Mouse (Mus musculus): ENCODE measurements around the gene Aox4. TPM values are rescaled to one million over a fixed set of nuclear protein-coding genes. Genes with fewer than 3 reads are reported as not detected.

The Aox4 gene
- polyA plus RNA-seq, 1 experiment from 2014 or later: 0.30 TPM

DNA sequence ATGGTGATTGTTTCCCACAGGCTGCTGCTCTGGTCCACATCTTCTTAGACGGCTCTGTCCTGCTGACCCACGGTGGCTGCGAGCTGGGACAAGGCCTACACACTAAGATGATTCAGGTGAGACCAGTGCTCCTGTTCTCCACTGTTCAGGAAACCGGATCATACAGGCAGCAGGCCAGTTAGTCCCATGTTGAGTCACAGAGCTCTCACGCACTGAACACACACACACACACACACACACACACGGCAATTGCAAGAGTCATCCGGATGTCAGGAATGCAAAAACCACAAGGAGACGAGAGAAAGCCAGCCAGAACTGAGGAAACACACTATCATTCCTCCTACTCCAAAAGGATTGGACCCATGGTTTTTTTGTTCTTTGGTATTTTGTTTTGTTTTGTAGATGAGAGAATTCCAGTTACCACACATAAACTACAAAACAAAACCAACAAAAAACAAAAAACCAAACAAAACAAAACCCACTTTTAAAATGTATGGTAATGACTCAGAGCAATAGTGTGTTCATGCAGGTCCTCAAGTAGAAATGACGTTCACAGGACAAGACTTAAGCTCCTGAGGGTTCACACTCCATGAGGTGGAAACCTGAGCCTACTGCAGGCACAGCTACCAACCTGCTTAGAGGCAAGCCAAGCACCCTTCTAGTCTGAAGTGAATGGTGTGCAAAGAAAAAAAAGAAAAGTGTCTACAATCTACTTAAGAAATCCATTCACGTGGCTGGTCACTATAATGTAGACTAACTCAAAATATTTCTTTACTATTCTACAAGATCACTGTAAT is 47.2 kb downstream of the Aox4 start:
- H3K4me3 ChIP-seq (ENCODE audit: low read depth, low read length): no peak overlapping the region
- no peak for ATAC-seq (ENCODE audit: insufficient number of reproducible peaks, insufficient read depth, low FRiP score, low read depth)
- WGBS: 76% methylated on average over 10 of the region's 10 CpGs

DNA sequence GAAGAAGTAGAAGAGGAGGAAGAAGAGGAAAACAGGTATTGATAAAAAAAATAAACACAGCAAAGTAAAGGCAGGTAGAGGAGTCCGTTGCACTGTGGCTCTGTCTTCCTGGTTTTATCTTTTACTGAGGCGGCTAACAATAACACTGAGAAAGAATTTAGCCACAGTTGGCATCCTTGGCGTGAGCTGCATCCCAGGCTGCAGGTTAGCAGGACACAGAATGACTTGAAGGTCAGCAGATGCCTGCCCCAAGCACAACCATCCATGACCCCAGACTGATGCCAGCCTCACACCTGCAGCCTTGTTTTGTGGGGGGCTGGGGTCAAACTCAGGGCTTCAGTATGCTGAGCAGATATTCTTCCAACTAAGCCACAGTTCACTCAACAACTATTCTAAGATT is 50.1 kb downstream of the Aox4 start:
- WGBS: 40% methylated on average over 3 of the region's 3 CpGs
- no peak overlapping the region for H3K4me2 ChIP-seq (replicated peaks; ENCODE audit: low read depth, low read length)
- no peak overlapping the region for H3K9ac ChIP-seq (replicated peaks; ENCODE audit: low read depth, low read length)

More for the DNA sequence above, 47.2 kb downstream of the Aox4 start:
- Histone ChIP-seq H3K4me1 (ENCODE audit: control insufficient read depth, insufficient read depth, low read length) (no peaks in the 10 kb centered on the region), H3K4me2 (replicated peaks; ENCODE audit: low read depth, low read length) (no peak overlapping the region), H3K27me3 (ENCODE audit: control insufficient read depth, insufficient read depth, low read length) (no peaks in the 10 kb centered on the region), H3K27ac (ENCODE audit: low read length) (no peak overlapping the region), H3K36me3 (ENCODE audit: control insufficient read depth, insufficient read depth, low read length) (no peaks in the 10 kb centered on the region), H3K9ac (replicated peaks; ENCODE audit: low read depth, low read length) (no peak overlapping the region), H3K9me3 (ENCODE audit: control insufficient read depth, low read depth, low read length) (no peaks in the 10 kb centered on the region)

DNA sequence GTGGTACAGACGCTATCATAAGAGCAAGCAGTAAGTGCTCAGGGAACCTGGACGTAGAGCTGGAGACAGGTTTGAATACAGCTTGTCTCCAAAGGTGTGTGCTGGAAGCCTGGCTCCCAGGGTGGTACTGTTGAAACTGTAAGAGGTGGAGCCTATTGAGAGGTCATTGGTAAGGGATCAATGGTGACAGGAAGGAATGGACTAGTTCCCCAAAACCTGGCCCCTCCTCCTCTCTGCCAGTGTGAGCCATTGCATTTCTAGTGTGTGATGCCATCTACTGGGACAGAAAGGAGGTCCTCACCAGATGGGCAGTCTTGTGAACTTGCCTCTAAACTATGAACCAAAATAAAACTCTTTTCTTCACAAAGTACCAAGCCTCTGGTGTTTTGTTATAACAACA is 58.0 kb downstream of the Aox4 start:
- no peak overlapping the region for H3K9ac ChIP-seq (replicated peaks; ENCODE audit: low read depth, low read length)
- H3K27me3 ChIP-seq (ENCODE audit: control insufficient read depth, insufficient read depth, low read length): no peaks in the 10 kb centered on the region
- no peak overlapping the region for H3K4me3 ChIP-seq (ENCODE audit: low read depth, low read length)
- ATAC-seq (ENCODE audit: insufficient number of reproducible peaks, insufficient read depth, low FRiP score, low read depth): no peak
- H3K27ac ChIP-seq (ENCODE audit: low read length): no peak overlapping the region
- H3K36me3 ChIP-seq (ENCODE audit: control insufficient read depth, insufficient read depth, low read length): no peaks in the 10 kb centered on the region
- no peak overlapping the region for H3K4me2 ChIP-seq (replicated peaks; ENCODE audit: low read depth, low read length)
- no peaks in the 10 kb centered on the region for H3K4me1 ChIP-seq (ENCODE audit: control insufficient read depth, insufficient read depth, low read length)
- H3K9me3 ChIP-seq (ENCODE audit: control insufficient read depth, low read depth, low read length): no peaks in the 10 kb centered on the region
- WGBS: 84% methylated on average over 2 of the region's 2 CpGs

More for the DNA sequence above, 50.1 kb downstream of the Aox4 start:
- Histone ChIP-seq H3K4me3 (ENCODE audit: low read depth, low read length) (no peak overlapping the region), H3K4me1 (ENCODE audit: control insufficient read depth, insufficient read depth, low read length) (no peaks in the 10 kb centered on the region), H3K9me3 (ENCODE audit: control insufficient read depth, low read depth, low read length) (no peaks in the 10 kb centered on the region), H3K27me3 (ENCODE audit: control insufficient read depth, insufficient read depth, low read length) (no peaks in the 10 kb centered on the region), H3K27ac (ENCODE audit: low read length) (no peak overlapping the region), H3K36me3 (ENCODE audit: control insufficient read depth, insufficient read depth, low read length) (no peaks in the 10 kb centered on the region)
- no peak for ATAC-seq (ENCODE audit: insufficient number of reproducible peaks, insufficient read depth, low FRiP score, low read depth)

DNA sequence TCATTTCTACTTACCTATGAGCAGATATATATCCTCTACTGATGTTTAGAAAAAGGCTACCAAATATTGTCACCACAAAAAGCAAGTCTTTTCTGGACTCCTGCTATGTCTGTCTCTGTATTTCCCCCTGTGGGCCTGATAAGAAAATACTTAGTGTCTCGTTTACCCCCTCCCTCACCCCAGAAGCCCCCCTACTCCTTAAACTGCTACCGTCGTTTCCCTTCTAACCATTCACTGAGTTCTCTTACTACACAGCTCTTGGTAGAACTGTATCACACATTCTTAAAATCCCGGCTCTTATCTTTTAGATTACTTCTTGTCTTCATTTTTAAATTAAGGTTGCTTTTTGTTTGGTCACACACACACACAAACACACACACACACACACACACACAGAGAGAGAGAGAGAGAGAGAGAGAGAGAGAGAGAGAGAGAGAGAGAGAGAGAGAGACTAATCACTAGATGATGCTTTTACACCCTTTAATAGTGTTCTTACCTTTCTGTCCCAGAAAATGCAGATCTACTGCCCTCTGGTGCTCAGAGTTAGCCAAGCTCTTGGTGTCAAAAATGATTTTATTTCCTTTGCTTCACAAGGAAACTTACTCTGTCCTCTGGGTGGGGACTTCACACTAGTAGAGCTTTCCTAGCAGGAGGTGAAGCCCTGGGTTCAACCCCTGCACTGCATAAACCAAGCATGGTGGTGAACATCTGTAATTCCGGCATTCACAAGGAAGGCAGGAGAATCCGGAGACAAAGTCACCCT is 60.8 kb downstream of the Aox4 start:
- H3K4me3 ChIP-seq (ENCODE audit: low read depth, low read length): no peak overlapping the region
- H3K27me3 ChIP-seq (ENCODE audit: control insufficient read depth, insufficient read depth, low read length): no peaks in the 10 kb centered on the region
- H3K27ac ChIP-seq (ENCODE audit: low read length): no peak overlapping the region
- no peak overlapping the region for H3K4me2 ChIP-seq (replicated peaks; ENCODE audit: low read depth, low read length)
- no peaks in the 10 kb centered on the region for H3K9me3 ChIP-seq (ENCODE audit: control insufficient read depth, low read depth, low read length)
- H3K4me1 ChIP-seq (ENCODE audit: control insufficient read depth, insufficient read depth, low read length): no peaks in the 10 kb centered on the region; the same call in 1 of the 2 replicates
- H3K36me3 ChIP-seq (ENCODE audit: control insufficient read depth, insufficient read depth, low read length): no peaks in the 10 kb centered on the region
- H3K9ac ChIP-seq (replicated peaks; ENCODE audit: low read depth, low read length): no peak overlapping the region
- WGBS: 57% methylated on average over 6 of the region's 6 CpGs
- ATAC-seq (ENCODE audit: insufficient number of reproducible peaks, insufficient read depth, low FRiP score, low read depth): no peak

DNA sequence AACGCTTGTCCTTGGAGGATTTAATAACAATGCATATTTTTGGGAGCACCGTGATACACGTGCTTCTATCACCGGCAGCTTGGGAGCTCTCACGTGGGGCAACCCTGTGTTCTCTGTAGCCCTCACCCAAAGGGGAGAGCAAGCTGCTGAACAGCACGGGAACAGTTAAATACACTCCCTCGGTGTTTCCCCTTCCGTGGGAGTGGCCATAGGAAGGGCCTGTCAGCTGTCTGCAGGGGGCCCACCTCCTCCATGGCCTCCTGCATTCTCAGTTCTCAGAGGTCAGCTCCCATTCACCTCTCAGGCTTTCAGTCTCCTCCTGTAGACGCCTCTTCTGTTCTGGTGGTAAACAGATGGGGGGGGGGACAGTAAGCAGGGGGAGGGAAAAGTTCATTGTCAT is 65.7 kb downstream of the Aox4 start:
- Histone ChIP-seq H3K9me3 (ENCODE audit: control insufficient read depth, low read depth, low read length) (no peaks in the 10 kb centered on the region), H3K4me3 (ENCODE audit: low read depth, low read length) (no peak overlapping the region), H3K36me3 (ENCODE audit: control insufficient read depth, insufficient read depth, low read length) (no peaks in the 10 kb centered on the region), H3K27ac (ENCODE audit: low read length) (no peak overlapping the region), H3K9ac (replicated peaks; ENCODE audit: low read depth, low read length) (no peak overlapping the region), H3K4me2 (replicated peaks; ENCODE audit: low read depth, low read length) (no peak overlapping the region), H3K27me3 (ENCODE audit: control insufficient read depth, insufficient read depth, low read length) (no peaks in the 10 kb centered on the region), H3K4me1 (ENCODE audit: control insufficient read depth, insufficient read depth, low read length) (peaks cover under 1% of the 10 kb centered on the region; the same call in 1 of the 2 replicates)
- WGBS: 29% methylated on average over 9 of the region's 9 CpGs
- ATAC-seq (ENCODE audit: insufficient number of reproducible peaks, insufficient read depth, low FRiP score, low read depth): no peak

DNA sequence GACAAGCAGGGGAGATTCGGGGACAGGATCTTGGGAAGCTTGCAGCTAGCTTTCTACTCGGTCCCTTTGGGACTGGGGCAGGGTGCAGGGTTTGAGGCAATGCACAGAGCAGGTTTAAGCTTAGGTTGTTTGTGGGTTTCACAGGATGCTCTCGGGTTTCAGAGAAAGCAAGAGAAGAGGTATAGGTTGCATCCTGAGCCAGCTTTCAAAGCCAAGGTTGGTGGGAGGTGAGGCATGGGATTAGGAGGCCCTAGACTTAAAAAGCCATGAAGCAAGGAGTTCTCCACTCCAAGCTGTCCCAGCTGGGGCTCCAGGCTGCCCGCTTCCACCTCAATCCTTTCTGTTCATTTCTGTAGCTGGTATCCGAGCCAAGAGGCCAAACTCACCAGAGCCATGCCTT is 67.8 kb downstream of the Aox4 start, which contains the start of gene Aox2:
TSS of gene Aox2 (plus strand) at position 301 of the 400 bp plus-strand sequence.
- H3K27me3 ChIP-seq (ENCODE audit: control insufficient read depth, insufficient read depth, low read length): no peaks in the 10 kb centered on the region
- H3K4me2 ChIP-seq (replicated peaks; ENCODE audit: low read depth, low read length): no peak within 1 kb of the TSS
- ATAC-seq (ENCODE audit: insufficient number of reproducible peaks, insufficient read depth, low FRiP score, low read depth): no peak
- no peaks in the 10 kb centered on the region for H3K9me3 ChIP-seq (ENCODE audit: control insufficient read depth, low read depth, low read length)
- H3K9ac ChIP-seq (replicated peaks; ENCODE audit: low read depth, low read length): no peak within 1 kb of the TSS
- no peak within 1 kb of the TSS for H3K4me3 ChIP-seq (ENCODE audit: low read depth, low read length)
- H3K27ac ChIP-seq (ENCODE audit: low read length): no peak within 1 kb of the TSS
- WGBS: 66% methylated on average over 5 of the region's 5 CpGs
- peaks cover 4% of the 10 kb centered on the region; the same call in 1 of the 2 replicates for H3K4me1 ChIP-seq (ENCODE audit: control insufficient read depth, insufficient read depth, low read length)
- H3K36me3 ChIP-seq (ENCODE audit: control insufficient read depth, insufficient read depth, low read length): no peaks in the 10 kb centered on the region

DNA sequence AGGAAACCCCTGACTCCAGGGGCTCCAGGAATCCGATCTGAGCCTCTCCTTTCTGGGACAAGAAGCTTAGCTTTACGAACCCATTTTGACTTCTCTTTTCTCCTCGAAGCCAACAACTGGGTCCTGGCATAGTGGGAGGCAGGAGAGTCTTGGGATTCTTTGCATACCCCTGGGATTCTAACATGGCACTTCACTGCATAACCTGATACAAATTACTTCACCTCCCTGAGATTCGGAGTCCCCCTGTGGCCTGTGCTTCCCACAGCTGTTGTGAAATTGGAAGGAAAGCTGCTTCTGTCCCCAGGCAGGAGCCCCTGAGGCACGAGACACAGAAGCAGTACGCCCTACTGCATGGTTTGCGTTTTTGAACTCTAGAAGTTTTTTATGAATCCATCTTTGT is 68.3 kb downstream of the Aox4 start:
- no peak for ATAC-seq (ENCODE audit: insufficient number of reproducible peaks, insufficient read depth, low FRiP score, low read depth)
- no peak overlapping the region for H3K4me2 ChIP-seq (replicated peaks; ENCODE audit: low read depth, low read length)
- H3K4me3 ChIP-seq (ENCODE audit: low read depth, low read length): no peak overlapping the region
- no peak overlapping the region for H3K9ac ChIP-seq (replicated peaks; ENCODE audit: low read depth, low read length)
- H3K36me3 ChIP-seq (ENCODE audit: control insufficient read depth, insufficient read depth, low read length): no peaks in the 10 kb centered on the region
- no peaks in the 10 kb centered on the region for H3K9me3 ChIP-seq (ENCODE audit: control insufficient read depth, low read depth, low read length)
- no peak overlapping the region for H3K27ac ChIP-seq (ENCODE audit: low read length)
- H3K4me1 ChIP-seq (ENCODE audit: control insufficient read depth, insufficient read depth, low read length): peaks cover 4% of the 10 kb centered on the region; the same call in 1 of the 2 replicates
- no peaks in the 10 kb centered on the region for H3K27me3 ChIP-seq (ENCODE audit: control insufficient read depth, insufficient read depth, low read length)
- WGBS: 66% methylated on average over 7 of the region's 7 CpGs

DNA sequence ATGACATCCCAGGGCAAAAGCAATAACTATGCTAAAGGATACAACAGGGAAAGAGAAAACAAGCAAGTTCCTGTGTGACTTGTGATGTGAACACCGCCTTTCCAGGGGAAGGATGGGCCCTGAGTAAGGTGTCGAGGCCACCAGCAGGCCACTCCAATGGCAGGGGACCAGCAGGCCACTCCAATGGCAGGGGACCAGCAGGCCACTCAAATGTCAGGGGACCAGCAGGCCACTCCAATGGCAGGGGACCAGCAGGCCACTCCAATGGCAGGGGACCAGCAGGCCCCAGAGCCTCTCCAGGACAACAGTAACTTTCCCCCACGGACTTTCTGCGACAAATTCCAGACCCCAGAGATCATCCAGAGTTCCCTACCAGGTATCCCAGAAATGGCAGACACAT is 70.2 kb downstream of the Aox4 start:
- 63% methylated on average over 4 of the region's 4 CpGs for WGBS
- H3K4me1 ChIP-seq (ENCODE audit: control insufficient read depth, insufficient read depth, low read length): peaks cover 4% of the 10 kb centered on the region; the same call in 1 of the 2 replicates
- no peak for ATAC-seq (ENCODE audit: insufficient number of reproducible peaks, insufficient read depth, low FRiP score, low read depth)

More for the DNA sequence above, 70.2 kb downstream of the Aox4 start:
- Histone ChIP-seq H3K9me3 (ENCODE audit: control insufficient read depth, low read depth, low read length) (no peaks in the 10 kb centered on the region), H3K27ac (ENCODE audit: low read length) (no peak overlapping the region), H3K4me3 (ENCODE audit: low read depth, low read length) (no peak overlapping the region), H3K36me3 (ENCODE audit: control insufficient read depth, insufficient read depth, low read length) (no peaks in the 10 kb centered on the region), H3K4me2 (replicated peaks; ENCODE audit: low read depth, low read length) (no peak overlapping the region), H3K9ac (replicated peaks; ENCODE audit: low read depth, low read length) (no peak overlapping the region), H3K27me3 (ENCODE audit: control insufficient read depth, insufficient read depth, low read length) (no peaks in the 10 kb centered on the region)
